Mouse (Mus musculus) gastrocnemius, postnatal 14 days (tissue): ENCODE measurements at regions not wholly inside any gene's neighbourhood (a gene's known extent, or its start where the extent isn't known, plus 50 kb on each side); places are given as distances from the start of the nearest gene placed in this dataset.
"Not testable (repeated sequence)": the region's sequence is repeated elsewhere in the genome, so short reads cannot be mapped to it uniquely, and the experiment has no call there.

Experiments used
- DNase-seq: peaks from one replicate; pipeline ENCODE4 v3.0.0; 2021; ENCODE audit warnings: mixed read lengths
- intact Hi-C: fragments of 180-260 bp; cut with DNase I; formaldehyde crosslinking; loops from one replicate; pipeline ENCODE4 v1.15.1; 2025; ENCODE audit warnings: low total_unique reads

DNA sequence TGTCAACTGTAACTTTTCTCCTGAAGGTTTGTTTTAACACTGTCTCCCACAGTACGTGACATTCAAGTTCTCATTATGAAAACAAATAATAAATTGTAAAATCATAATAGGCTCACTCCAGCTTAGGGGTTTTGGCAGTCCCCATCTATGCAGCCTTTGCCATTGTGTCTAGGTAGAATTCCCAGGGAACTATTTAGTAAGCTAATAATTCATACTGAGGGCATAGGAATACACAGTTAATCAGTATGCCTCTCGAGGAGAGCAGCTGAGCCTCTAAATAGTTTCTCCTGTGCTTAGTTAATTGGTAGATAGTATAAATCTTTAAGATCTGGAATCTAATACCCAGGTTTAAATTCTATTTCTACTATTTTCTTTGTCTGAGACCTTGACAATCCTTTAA, 191.7 kb downstream of the Tprg start:
- no peak for DNase-seq
- intact Hi-C loops = no loop called here

DNA sequence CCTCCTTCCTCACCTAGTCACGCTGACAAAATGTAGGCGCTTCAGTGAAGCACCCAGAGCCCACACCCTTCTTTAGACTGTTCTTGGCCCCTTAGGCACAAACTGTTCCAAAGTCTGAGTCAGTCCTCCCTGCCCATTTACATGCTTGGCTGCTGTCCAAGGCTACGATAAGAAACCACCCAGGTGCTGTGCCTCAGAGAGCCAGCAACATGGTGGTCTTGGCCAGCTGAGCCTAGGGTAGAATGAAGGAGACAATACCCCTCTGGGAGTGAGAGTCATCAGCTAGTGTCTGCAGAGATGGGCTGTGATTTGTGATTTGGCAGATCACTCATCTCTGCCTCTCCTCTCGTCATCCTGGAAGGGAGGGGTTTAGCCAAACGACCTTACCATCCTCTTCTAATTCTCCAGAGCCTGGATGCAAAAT, 197.2 kb downstream of the Tprg start:
- DNase-seq = no peak
- intact Hi-C loops = no loop called here

- DNase-seq = no peak
- intact Hi-C loops = no loop called here
Observed at GRCm38 (mm10) chr16:25485007-25485406, 198.4 kb downstream of the Tprg start.

- intact Hi-C loops = no loop called here
- DNase-seq = no peak
Observed at GRCm38 (mm10) chr16:25486477-25487094, 197.0 kb upstream of the Trp63 start.

DNA sequence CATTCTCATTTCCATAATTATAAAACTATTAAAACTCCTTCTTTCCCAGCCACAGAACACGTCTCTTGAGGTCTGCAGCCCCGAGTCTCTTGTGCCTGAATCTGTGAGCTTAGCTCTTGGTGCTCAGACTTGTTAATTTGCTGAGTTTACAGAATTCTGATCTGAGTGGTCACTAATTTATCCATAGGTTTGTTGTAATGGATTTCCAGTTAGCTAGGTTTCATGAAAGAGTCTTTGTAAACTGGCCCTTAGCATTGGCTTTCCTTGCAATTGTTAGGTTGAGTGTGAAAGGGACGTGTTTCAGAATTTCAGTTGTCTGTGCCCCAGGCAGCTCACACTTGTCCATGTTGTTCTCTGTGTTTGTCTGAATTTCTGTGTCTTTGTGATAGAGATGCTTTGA, 192.7 kb upstream of the Trp63 start:
- DNase-seq = no peak
- intact Hi-C loops = no loop called here

DNA sequence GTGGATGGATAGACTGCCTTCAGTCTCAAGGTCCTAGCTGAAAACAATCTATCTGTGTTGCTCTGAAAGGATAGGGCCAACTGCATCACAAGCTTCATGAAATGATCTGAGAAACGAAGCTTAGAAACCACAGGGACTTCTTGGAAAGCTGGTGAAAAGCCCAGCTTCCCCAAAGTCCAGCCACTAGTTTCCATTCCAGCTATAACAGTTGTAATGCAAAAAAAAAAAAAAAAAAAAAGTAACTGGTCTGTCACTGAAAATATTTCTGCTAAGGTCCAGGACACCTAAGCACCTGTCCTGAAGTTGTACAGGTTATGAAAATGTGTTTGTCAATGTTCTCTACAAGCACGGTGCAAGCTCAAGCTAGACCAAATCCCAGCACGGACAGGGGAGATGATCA, 189.4 kb upstream of the Trp63 start:
- intact Hi-C loops = no loop called here
- DNase-seq = no peak

- intact Hi-C loops = no loop called here
Observed at GRCm38 (mm10) chr16:25495586-25496196, 187.9 kb upstream of the Trp63 start.

GRCm38 (mm10) chr16:25504829-25505228, 178.7 kb upstream of the Trp63 start:
- intact Hi-C loops = no loop called here
- DNase-seq = no peak

More at GRCm38 (mm10) chr16:25495586-25496196, 187.9 kb upstream of the Trp63 start:
- no peak for DNase-seq

DNA sequence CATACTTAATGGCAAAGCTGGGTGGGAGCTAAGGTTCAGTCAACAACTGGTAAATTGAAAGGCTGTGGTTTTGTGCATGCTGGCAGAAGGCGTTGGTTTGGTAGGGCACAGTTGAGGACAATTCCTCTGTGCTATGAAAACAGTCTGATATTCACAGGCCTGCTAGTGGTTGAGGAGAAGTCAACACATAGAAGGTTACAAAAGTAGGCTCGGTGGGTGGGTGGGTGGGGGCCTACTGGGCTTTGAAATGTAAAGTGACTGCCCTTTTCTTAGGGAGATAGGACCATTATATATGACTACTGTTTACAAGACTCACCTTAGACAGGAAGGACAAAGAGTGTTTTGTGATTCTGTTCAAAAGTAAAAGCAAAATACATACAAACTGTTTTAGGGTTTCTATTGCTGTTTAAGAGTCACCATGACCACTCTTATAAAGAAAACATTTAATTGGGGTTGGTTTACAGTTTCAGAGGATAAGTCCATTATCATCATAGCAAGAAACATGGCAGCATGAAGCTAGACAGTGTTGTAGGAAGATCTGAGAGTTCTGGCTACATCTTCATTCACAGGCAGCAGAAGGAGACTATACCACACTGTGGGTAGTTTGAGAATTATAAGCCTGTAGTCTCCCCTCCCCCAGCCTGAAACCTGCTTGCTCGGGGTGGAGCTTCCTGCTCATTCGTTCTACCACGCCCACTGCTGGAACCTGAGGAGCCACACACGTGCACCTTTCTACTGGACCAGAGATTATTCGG, 166.3 kb upstream of the Trp63 start:
- no peak for DNase-seq
- intact Hi-C loops = no loop called here

DNA sequence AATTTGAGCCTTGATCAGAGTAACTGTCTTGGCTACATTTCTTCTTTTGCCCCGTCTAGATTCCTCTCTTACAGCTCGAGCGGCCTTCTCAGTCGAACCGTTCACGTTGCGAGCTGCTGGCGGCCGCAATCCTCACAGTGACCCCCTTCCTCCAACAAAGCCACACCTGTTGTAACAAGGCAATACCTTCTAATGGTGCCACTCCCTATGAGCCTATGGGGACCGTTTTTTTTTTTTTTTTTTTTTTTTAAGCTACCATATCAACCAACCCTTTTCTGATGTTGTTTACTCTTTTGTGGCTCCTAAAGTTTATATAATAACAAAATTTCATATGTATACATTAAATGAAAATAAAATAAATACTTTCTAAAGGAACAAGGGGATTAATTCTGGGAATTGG, 160.4 kb upstream of the Trp63 start:
- intact Hi-C loops, DNase-seq: not testable (repeated sequence)

DNA sequence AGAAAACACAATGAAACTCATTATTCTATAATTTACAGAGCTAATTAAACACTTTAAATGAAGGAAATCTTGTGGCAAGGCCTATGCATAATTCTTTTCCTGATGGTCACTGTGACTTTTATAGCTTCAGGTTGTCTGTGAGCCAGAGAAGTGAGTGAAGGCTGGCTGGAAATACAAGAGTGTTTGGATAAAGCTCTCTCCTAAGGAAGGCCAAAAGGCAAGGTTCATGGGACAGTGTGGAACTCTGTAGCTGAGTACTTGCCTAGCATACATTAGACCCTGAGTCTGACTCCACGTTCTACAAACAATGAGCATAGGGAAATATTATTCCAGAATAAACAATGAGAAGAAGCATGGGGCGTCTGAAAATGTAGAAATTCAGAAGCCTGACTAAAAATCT, 159.9 kb upstream of the Trp63 start:
- no peak for DNase-seq
- intact Hi-C loops = no loop called here

DNA sequence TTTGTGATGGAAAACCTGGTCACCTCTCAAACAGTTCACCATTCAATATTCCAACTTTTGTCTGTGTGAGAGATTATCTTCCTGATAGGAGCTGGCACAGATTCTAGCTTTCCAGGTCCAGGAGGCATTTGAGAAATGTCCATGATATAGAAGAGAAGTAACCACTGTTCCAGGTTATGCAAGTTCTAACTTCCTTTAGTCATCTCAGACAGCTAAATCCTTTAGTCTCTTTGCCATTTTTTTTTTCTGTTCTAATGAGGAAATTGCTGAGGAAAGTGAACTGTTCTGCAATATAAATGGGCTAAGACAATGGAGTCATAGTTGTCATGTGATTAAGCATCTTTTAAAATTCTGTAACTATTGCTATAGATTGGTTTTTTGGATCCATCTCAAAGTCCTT, 155.7 kb upstream of the Trp63 start:
- intact Hi-C loops = no loop called here
- DNase-seq = no peak

GRCm38 (mm10) chr16:25528313-25528712, 155.2 kb upstream of the Trp63 start:
- intact Hi-C loops = no loop called here
- DNase-seq = no peak

DNA sequence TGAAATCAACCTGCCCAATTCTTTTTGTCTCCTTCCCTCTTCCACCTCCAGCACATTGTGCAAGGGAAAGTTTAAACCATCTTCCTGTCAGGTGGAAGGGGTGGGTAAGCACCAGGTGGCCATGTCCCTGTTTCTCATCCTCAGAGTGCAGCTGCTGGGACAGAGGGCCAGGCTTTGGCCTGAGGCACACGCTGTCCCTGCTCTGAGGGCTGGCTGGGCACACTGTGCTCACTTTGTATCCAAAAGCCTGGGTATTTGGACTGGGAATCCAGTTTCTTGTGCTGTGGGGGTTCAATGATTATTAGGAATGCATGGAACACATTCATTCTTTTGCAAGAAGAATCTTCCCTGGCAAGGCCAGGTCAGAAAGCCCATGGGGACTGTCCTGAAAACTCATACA, 153.9 kb upstream of the Trp63 start:
- peak; percentile 25 for DNase-seq
- intact Hi-C loops = no loop called here

DNA sequence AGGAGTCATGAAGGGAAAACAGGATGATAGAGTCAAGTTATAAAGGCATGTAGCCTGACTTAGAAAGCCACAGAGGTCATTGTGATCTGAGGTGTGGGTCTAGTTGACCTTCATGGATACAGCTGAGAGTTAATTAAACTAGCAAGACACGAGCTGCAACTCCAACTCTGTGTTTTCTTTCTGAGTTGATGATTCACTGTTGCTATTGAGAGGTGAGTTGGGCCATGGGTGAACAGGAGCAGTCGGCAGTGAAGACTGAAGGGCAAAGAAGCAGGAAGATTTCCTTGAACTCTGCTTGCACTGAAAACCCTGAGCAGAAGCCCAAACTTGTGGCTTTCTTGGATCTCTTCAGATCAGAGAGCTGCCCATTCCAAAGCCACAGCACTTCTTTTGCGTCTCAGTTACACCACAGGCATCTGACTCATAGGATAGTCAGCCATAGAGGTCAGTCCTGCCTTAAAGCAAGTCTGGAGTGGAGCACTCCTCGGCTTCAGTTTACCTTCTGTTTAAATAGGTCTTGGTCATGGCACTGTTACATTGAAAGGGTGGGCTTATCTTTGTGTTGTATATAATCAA, 151.7 kb upstream of the Trp63 start:
- no peak for DNase-seq
- intact Hi-C loops = no loop called here

GRCm38 (mm10) chr16:25532519-25533205, 150.9 kb upstream of the Trp63 start:
- intact Hi-C loops = no loop called here
- no peak for DNase-seq

GRCm38 (mm10) chr16:25533206-25533580, 150.4 kb upstream of the Trp63 start:
- intact Hi-C loops = no loop called here

DNA sequence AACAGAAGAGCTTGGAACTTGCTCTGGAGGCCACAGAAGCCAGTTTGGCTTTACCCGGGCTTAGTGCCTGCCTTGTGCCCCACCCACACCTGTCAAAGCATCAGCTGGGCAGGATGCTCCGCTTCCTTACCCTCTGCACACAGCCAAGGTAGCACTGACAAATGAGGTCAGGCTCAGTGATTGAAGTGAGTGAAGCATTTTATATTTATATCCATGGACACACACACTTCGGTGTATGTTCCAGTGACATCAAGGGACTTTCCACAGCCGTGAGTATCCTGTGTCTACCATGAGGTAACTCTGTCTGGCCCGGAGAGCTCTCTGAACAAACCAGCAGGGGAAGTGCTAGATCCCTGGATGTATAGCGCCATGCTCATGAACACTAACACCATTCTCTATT, 147.0 kb upstream of the Trp63 start:
- intact Hi-C loops = no loop called here
- no peak for DNase-seq

More at GRCm38 (mm10) chr16:25533206-25533580, 150.4 kb upstream of the Trp63 start:
- peak; percentile 82 for DNase-seq

DNA sequence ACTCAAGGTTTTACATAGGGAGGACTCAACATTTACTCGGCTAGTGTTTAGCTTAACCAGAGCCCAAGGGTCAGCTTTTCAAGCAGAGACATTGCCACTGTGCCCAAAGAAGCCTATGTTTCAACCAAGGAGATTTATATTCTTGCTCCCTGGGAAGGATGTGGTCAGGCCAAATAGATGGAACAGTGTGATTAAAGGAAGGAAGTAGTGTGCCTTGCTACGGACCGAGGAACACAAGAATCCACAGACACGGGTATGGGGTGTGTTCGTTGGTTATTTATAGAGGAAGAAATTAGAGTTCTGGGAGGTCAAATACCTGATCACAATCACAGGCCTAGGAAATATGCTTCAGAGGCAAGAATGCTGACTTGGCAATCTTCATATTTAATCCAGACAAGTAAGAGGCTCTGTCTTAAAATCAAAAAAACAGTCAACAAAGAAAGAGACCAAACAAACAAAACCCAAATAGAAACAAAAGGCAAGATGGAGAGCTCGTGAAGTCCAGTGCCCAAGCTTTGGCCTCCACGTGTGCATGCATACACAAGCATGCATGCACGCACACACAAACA, 133.9 kb upstream of the Trp63 start:
- intact Hi-C loops = no loop called here

DNA sequence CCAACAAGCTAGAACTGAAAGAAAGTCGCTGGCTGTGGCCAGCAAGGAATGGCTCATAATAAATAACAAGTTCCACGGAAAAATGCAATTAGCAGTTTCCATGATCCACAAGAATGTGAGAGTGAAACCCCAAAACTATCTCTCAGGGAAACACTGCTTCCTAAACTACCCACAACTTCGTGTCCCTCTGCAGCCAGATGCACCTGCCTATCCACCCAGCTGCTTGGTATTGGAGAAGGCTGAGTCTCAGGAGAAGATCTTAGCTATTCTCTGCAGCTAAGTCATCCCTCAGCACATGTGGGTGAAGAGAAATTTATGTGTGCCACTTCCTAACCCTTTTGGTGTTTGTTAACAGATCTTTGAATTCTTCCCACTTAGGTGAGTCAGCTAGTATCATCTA, 126.4 kb upstream of the Trp63 start:
- DNase-seq = no peak
- intact Hi-C loops = no loop called here

More for the DNA sequence above, 133.9 kb upstream of the Trp63 start:
- DNase-seq = no peak
